In genomic region chr6:145186096-145186495, GRCm38 (mm10) we compare ENCODE assay signal across 26 mouse cellular contexts. TPM values are rescaled to one million over a fixed set of nuclear protein-coding genes. Genes with fewer than 3 reads are reported as not detected.
A peak's percentile ranks its signal among the peaks of the same experiment; 100 is the strongest.
DNase-seq lines count a peak whose midpoint lies in the region; ATAC-seq and TF ChIP-seq lines count a peak whose summit lies in the region.
"Had no signal": no experiment of that assay in that cellular context is flagged by ENCODE, and none has a peak within 500 bp of the region (broad histone marks: within the 10 kb centered on the region; RNA-seq: fewer than 3 reads in every experiment).

No protein-coding gene starts in this region.

- no peak for TF ChIP-seq POLR2A in brain, embryonic 14.5 days (IDR thresholded peaks at IDR 0.05; ENCODE audit: borderline replicate concordance, extremely low read depth, insufficient read depth, insufficient read length, poor library complexity, severe bottlenecking)

- 70% methylated on average over 1 of the region's 1 CpGs for WGBS in forebrain, postnatal 0 days
- 79% methylated on average over 1 of the region's 1 CpGs for WGBS in forebrain, embryonic 13.5 days
- WGBS in midbrain, embryonic 15.5 days = 84% methylated on average over 1 of the region's 1 CpGs

- H3K36me3 ChIP-seq in forebrain, postnatal 0 days (ENCODE audit: insufficient read depth) = no peaks in the 10 kb centered on the region
- H3K36me3 ChIP-seq in forebrain, embryonic 13.5 days (ENCODE audit: poor library complexity, severe bottlenecking) = no peaks in the 10 kb centered on the region
- no peaks in the 10 kb centered on the region for H3K36me3 ChIP-seq in midbrain, embryonic 15.5 days (replicated peaks)
- H3K36me3 ChIP-seq: embryonic facial prominence, embryonic 12.5 days; embryonic facial prominence, embryonic 15.5 days; forebrain, embryonic 15.5 days; heart, embryonic 12.5 days; heart, embryonic 15.5 days; hindbrain, embryonic 10.5 days; hindbrain, embryonic 13.5 days; intestine, embryonic 15.5 days had no signal

- no peak for DNase-seq in forebrain, postnatal 0 days
- DNase-seq in left cerebral cortex, postnatal 4 days = peak; percentile 35
- DNase-seq in left cerebral cortex, postnatal 36 days (ENCODE audit: low spot score in 2 of 2) = no peak
- peak; percentile 13 for DNase-seq in brain, embryonic 14.5 days (ENCODE audit: low read depth)
- DNase-seq: adrenal gland, adult 8-10 months; adrenal gland, postnatal 25 days; cerebellum, adult 8-10 months; gastrocnemius, postnatal 10 days; gastrocnemius, postnatal 36 days; heart, adult 2 months; heart, postnatal 10 days; heart, postnatal 36 days had no signal

- no peak overlapping the region for H3K27ac ChIP-seq in forebrain, postnatal 0 days (ENCODE audit: low read depth, low read length)
- H3K27ac ChIP-seq in forebrain, embryonic 13.5 days = no peak overlapping the region
- no peak overlapping the region for H3K27ac ChIP-seq in midbrain, embryonic 15.5 days
- H3K27ac ChIP-seq: embryonic facial prominence, embryonic 12.5 days; embryonic facial prominence, embryonic 15.5 days; forebrain, embryonic 15.5 days; heart, adult 2 months; heart, embryonic 15.5 days; hindbrain, embryonic 10.5 days; hindbrain, embryonic 13.5 days; intestine, embryonic 15.5 days had no signal

- no peak for ATAC-seq in forebrain, postnatal 0 days
- ATAC-seq in forebrain, embryonic 13.5 days = no peak
- ATAC-seq in midbrain, embryonic 15.5 days (replicated peaks) = no peak
- ATAC-seq: activated CD4-positive, CD25-positive, alpha-beta regulatory T cell, adult 4 months; CD4-positive, CD25-positive, alpha-beta regulatory T cell, adult 4 months; forebrain, embryonic 15.5 days; hindbrain, embryonic 16.5 days; intestine, embryonic 15.5 days had no signal

- no peak for TF ChIP-seq CTCF in forebrain, postnatal 0 days (IDR thresholded peaks at IDR 0.05; ENCODE audit: low read depth)
- no peak for TF ChIP-seq CTCF in brain, embryonic 14.5 days (IDR thresholded peaks at IDR 0.05; ENCODE audit: borderline replicate concordance, extremely low read depth, insufficient read depth, insufficient read length)

- no peaks in the 10 kb centered on the region for H3K27me3 ChIP-seq in forebrain, postnatal 0 days (ENCODE audit: insufficient read depth, low read length)
- 0 out of 2 replicates have a peak, but pooled peaks cover 3% of the 10 kb centered on the region for H3K27me3 ChIP-seq in forebrain, embryonic 13.5 days
- H3K27me3 ChIP-seq in midbrain, embryonic 15.5 days (replicated peaks) = no peaks in the 10 kb centered on the region
- H3K27me3 ChIP-seq: embryonic facial prominence, embryonic 12.5 days; embryonic facial prominence, embryonic 15.5 days; forebrain, embryonic 15.5 days; heart, embryonic 15.5 days; hindbrain, embryonic 13.5 days; intestine, embryonic 15.5 days had no signal

- no peaks in the 10 kb centered on the region for H3K9me3 ChIP-seq in forebrain, postnatal 0 days (ENCODE audit: low read length)
- H3K9me3 ChIP-seq in forebrain, embryonic 13.5 days (replicated peaks) = no peaks in the 10 kb centered on the region
- H3K9me3 ChIP-seq in midbrain, embryonic 15.5 days = no peaks in the 10 kb centered on the region
- H3K9me3 ChIP-seq: embryonic facial prominence, embryonic 12.5 days; embryonic facial prominence, embryonic 15.5 days; forebrain, embryonic 15.5 days; heart, embryonic 12.5 days; heart, embryonic 15.5 days; hindbrain, embryonic 10.5 days; hindbrain, embryonic 13.5 days; intestine, embryonic 15.5 days had no signal

- intact Hi-C loops in left cerebral cortex, postnatal 4 days (cut with DNase I) = no loop called here
- intact Hi-C loops in left cerebral cortex, postnatal 36 days (cut with DNase I) = loop anchor here (5.0 to 10.0 kb wide), 2 partner anchors 99 to 161 kb away; no protein-coding TSS in a partner anchor

- H3K9ac ChIP-seq in forebrain, postnatal 0 days = 0 out of 2 replicates have a peak overlapping the region, but pooled peaks have one; percentile 4
- no peak overlapping the region for H3K9ac ChIP-seq in forebrain, embryonic 13.5 days
- H3K9ac ChIP-seq in midbrain, embryonic 15.5 days = no peak overlapping the region
- H3K9ac ChIP-seq: embryonic facial prominence, embryonic 12.5 days; embryonic facial prominence, embryonic 15.5 days; forebrain, embryonic 15.5 days; heart, embryonic 12.5 days; heart, embryonic 15.5 days; hindbrain, embryonic 13.5 days; intestine, embryonic 15.5 days had no signal

- no peak overlapping the region for H3K4me3 ChIP-seq in forebrain, postnatal 0 days (ENCODE audit: low read depth, low read length)
- H3K4me3 ChIP-seq in forebrain, embryonic 13.5 days = no peak overlapping the region
- H3K4me3 ChIP-seq in midbrain, embryonic 15.5 days = no peak overlapping the region
- H3K4me3 ChIP-seq: embryonic facial prominence, embryonic 12.5 days; embryonic facial prominence, embryonic 15.5 days; forebrain, embryonic 15.5 days; heart, adult 2 months; heart, embryonic 12.5 days; heart, embryonic 15.5 days; hindbrain, embryonic 10.5 days; hindbrain, embryonic 13.5 days; intestine, embryonic 15.5 days had no signal

- no peaks in the 10 kb centered on the region for H3K4me1 ChIP-seq in forebrain, postnatal 0 days (ENCODE audit: insufficient read depth)
- H3K4me1 ChIP-seq in forebrain, embryonic 13.5 days = no peaks in the 10 kb centered on the region
- no peaks in the 10 kb centered on the region for H3K4me1 ChIP-seq in midbrain, embryonic 15.5 days
- H3K4me1 ChIP-seq: embryonic facial prominence, embryonic 12.5 days; hindbrain, embryonic 13.5 days; intestine, embryonic 15.5 days had no signal

- H3K4me2 ChIP-seq in forebrain, postnatal 0 days (ENCODE audit: low read depth) = no peak overlapping the region
- no peak overlapping the region for H3K4me2 ChIP-seq in forebrain, embryonic 13.5 days
- H3K4me2 ChIP-seq in midbrain, embryonic 15.5 days = no peak overlapping the region
- H3K4me2 ChIP-seq: embryonic facial prominence, embryonic 12.5 days; embryonic facial prominence, embryonic 15.5 days; forebrain, embryonic 15.5 days; heart, embryonic 12.5 days; heart, embryonic 15.5 days; hindbrain, embryonic 13.5 days; intestine, embryonic 15.5 days had no signal

RNA-seq across cellular contexts. Expression of gene Casc1, which starts 24.7 kb away (rescaled TPM):
- 1.5 TPM in 2 replicates for total RNA-seq in forebrain, postnatal 0 days (2014; rRNA removed)
- 0.96 and 1.5 TPM in 2 replicates for polyA plus RNA-seq in forebrain, postnatal 0 days (2015; fragmentation: Nextera tagmentation; extraction: Ambion mirVana)
- polyA plus RNA-seq in forebrain, embryonic 13.5 days (2015; fragmentation: Nextera tagmentation; extraction: Ambion mirVana) = 0.79 and 0.84 TPM in 2 replicates
- total RNA-seq in left cerebral cortex, postnatal 4 days (2021) = 1 to 10 TPM; 1.1 to 1.6 TPM
- total RNA-seq in left cerebral cortex, postnatal 36 days (2021) = 1 to 10 TPM in 1 of 2 experiments, under 1 TPM in 1; 0.89 to 1.8 TPM
- polyA plus RNA-seq in brain, embryonic 14.5 days (2012; rRNA removed) = 1.5 and 1.8 TPM in 2 replicates
- polyA plus RNA-seq in midbrain, embryonic 15.5 days (2015; fragmentation: Nextera tagmentation; extraction: Ambion mirVana) = 0.90 and 1.1 TPM in 2 replicates
- total RNA-seq: granulocyte monocyte progenitor cell, adult 5-6 weeks had no signal

RNA-seq across cellular contexts. Expression of gene Etfrf1, which starts 24.8 kb away (rescaled TPM):
- total RNA-seq in forebrain, postnatal 0 days (2014; rRNA removed) = 18.2 and 18.9 TPM in 2 replicates
- polyA plus RNA-seq in forebrain, postnatal 0 days (2015; fragmentation: Nextera tagmentation; extraction: Ambion mirVana) = 19.6 and 26.7 TPM in 2 replicates
- polyA plus RNA-seq in forebrain, embryonic 13.5 days (2015; fragmentation: Nextera tagmentation; extraction: Ambion mirVana) = 30.1 and 30.6 TPM in 2 replicates
- 10 to 100 TPM; 10.9 to 12.3 TPM for total RNA-seq in left cerebral cortex, postnatal 4 days (2021)
- 10 to 100 TPM; 20.9 to 21.8 TPM for total RNA-seq in left cerebral cortex, postnatal 36 days (2021)
- 15.4 and 16.0 TPM in 2 replicates for polyA plus RNA-seq in brain, embryonic 14.5 days (2012; rRNA removed)
- 24.2 and 26.4 TPM in 2 replicates for polyA plus RNA-seq in midbrain, embryonic 15.5 days (2015; fragmentation: Nextera tagmentation; extraction: Ambion mirVana)

Comparison
In these comparisons a context has a peak if more than half of its experiments do, and no peak if none do; other contexts are left out.
1. DNase-seq: peak in left cerebral cortex, postnatal 4 days (single experiment) and brain, embryonic 14.5 days (single experiment); none in forebrain, postnatal 0 days (single experiment) and left cerebral cortex, postnatal 36 days (0 of 2).